Mouse (Mus musculus) heart, postnatal 4 days (tissue): ENCODE measurements around the gene B3galnt2. TPM values are rescaled to one million over a fixed set of nuclear protein-coding genes. Genes with fewer than 3 reads are reported as not detected.
"Not testable (repeated sequence)": the region's sequence is repeated elsewhere in the genome, so short reads cannot be mapped to it uniquely, and the experiment has no call there.

Source experiments
- DNase-seq: peaks from one replicate; pipeline ENCODE4 v3.0.0; 2021
- total RNA-seq, 2 experiments: library from RNA; stranded (reverse); gene quantifications; 2 replicates each; pipeline ENCODE4 v1.2.3; 2021

B3galnt2 gene
- total RNA-seq, 2 experiments from 2014 or later = 15.2 to 16.2 TPM

GRCm38 (mm10) chr13:14011454-14011995 lies 57.3 kb downstream of the B3galnt2 start:
- no peak for DNase-seq

- no peak for DNase-seq
Observed at GRCm38 (mm10) chr13:14014001-14014400, 59.7 kb downstream of the B3galnt2 start.

GRCm38 (mm10) chr13:14014540-14014939 lies 60.3 kb downstream of the B3galnt2 start:
- no peak for DNase-seq

- DNase-seq = no peak
Observed at GRCm38 (mm10) chr13:14015609-14016008, 61.3 kb downstream of the B3galnt2 start.

GRCm38 (mm10) chr13:14018283-14018682 lies 64.0 kb downstream of the B3galnt2 start:
- no peak for DNase-seq

GRCm38 (mm10) chr13:14018852-14019251 lies 64.6 kb downstream of the B3galnt2 start:
- no peak for DNase-seq

GRCm38 (mm10) chr13:14021417-14021816 lies 67.1 kb downstream of the B3galnt2 start:
- not testable (repeated sequence) for DNase-seq

GRCm38 (mm10) chr13:14025554-14025953 lies 71.3 kb downstream of the B3galnt2 start:
- DNase-seq = no peak

GRCm38 (mm10) chr13:14026154-14026820 lies 72.0 kb downstream of the B3galnt2 start:
- no peak for DNase-seq

- no peak for DNase-seq
Observed at GRCm38 (mm10) chr13:14033309-14034072, 79.2 kb downstream of the B3galnt2 start.

GRCm38 (mm10) chr13:14034073-14034348 lies 79.7 kb downstream of the B3galnt2 start:
- DNase-seq = no peak

GRCm38 (mm10) chr13:14035352-14035751 lies 81.1 kb downstream of the B3galnt2 start:
- not testable (repeated sequence) for DNase-seq

- no peak for DNase-seq
Observed at GRCm38 (mm10) chr13:14035875-14036630, 81.8 kb downstream of the B3galnt2 start.

- no peak for DNase-seq
Observed at GRCm38 (mm10) chr13:14038911-14039291, 84.6 kb downstream of the B3galnt2 start.

- DNase-seq = peak; percentile 92
Observed at GRCm38 (mm10) chr13:14039292-14039965, 85.2 kb downstream of the B3galnt2 start, which contains the start of gene Tbce. Gene Tbce (minus strand): TSS chr13:14039638.

GRCm38 (mm10) chr13:14040186-14040585 lies 85.9 kb downstream of the B3galnt2 start:
- DNase-seq = no peak

GRCm38 (mm10) chr13:14043851-14044250 lies 89.6 kb downstream of the B3galnt2 start:
- no peak for DNase-seq

- no peak for DNase-seq
Observed at GRCm38 (mm10) chr13:14044521-14044920, 90.3 kb downstream of the B3galnt2 start.
